Comparison of ENCODE assay signal across 9 mouse cellular contexts in genomic region chr4:135803299-135803698, GRCm38 (mm10). TPM values are rescaled to one million over a fixed set of nuclear protein-coding genes. Genes with fewer than 3 reads are reported as not detected.
DNase-seq lines count a peak whose midpoint lies in the region; ATAC-seq lines count a peak whose summit lies in the region.
"Had no signal": no experiment of that assay in that cellular context is flagged by ENCODE, and none has a peak within 500 bp of the region (broad histone marks: within the 10 kb centered on the region; RNA-seq: fewer than 3 reads in every experiment).

No protein-coding gene starts in this region.

- no peaks in the 10 kb centered on the region for H3K27me3 ChIP-seq in neural tube, embryonic 15.5 days (replicated peaks)
- H3K27me3 ChIP-seq in limb, embryonic 11.5 days (ENCODE audit: control insufficient read depth, insufficient read depth, low read length) = no peaks in the 10 kb centered on the region
- H3K27me3 ChIP-seq: embryonic facial prominence, embryonic 15.5 days had no signal

- DNase-seq in gastrocnemius, postnatal 10 days = peak; percentile 28
- no peak for DNase-seq in gastrocnemius, adult 8-10 months (ENCODE audit: low spot score in 2 of 2)
- DNase-seq in neural tube, embryonic 10.5 days (ENCODE audit: extremely low spot score, low spot score) = peak; percentile 25
- peak; percentile 45 for DNase-seq in limb, embryonic 11.5 days (ENCODE audit: low spot score)
- DNase-seq in thymus, postnatal 25 days = peak; percentile 31
- DNase-seq in left cerebral cortex, adult 8-10 months (ENCODE audit: low spot score in 2 of 2) = no peak
- DNase-seq in urinary bladder, postnatal 4 days (ENCODE audit: low spot score in 2 of 2) = no peak

- H3K9me3 ChIP-seq in neural tube, embryonic 15.5 days (replicated peaks) = no peaks in the 10 kb centered on the region
- H3K9me3 ChIP-seq in limb, embryonic 11.5 days (ENCODE audit: control insufficient read depth, low read length) = no peaks in the 10 kb centered on the region
- H3K9me3 ChIP-seq: embryonic facial prominence, embryonic 15.5 days had no signal

- no peaks in the 10 kb centered on the region for H3K36me3 ChIP-seq in neural tube, embryonic 15.5 days
- no peaks in the 10 kb centered on the region for H3K36me3 ChIP-seq in limb, embryonic 11.5 days (ENCODE audit: control insufficient read depth, insufficient read depth, low read length)
- H3K36me3 ChIP-seq: embryonic facial prominence, embryonic 15.5 days had no signal

- H3K9ac ChIP-seq in neural tube, embryonic 15.5 days (replicated peaks) = no peak overlapping the region
- no peak overlapping the region for H3K9ac ChIP-seq in limb, embryonic 11.5 days (ENCODE audit: low read length)
- H3K9ac ChIP-seq: embryonic facial prominence, embryonic 15.5 days had no signal

- whole genome bisulfite sequencing in neural tube, embryonic 15.5 days = 54% methylated on average over 4 of the region's 4 CpGs
- 52% methylated on average over 4 of the region's 4 CpGs for WGBS in limb, embryonic 11.5 days

- H3K27ac ChIP-seq in neural tube, embryonic 15.5 days (replicated peaks) = no peak overlapping the region
- H3K27ac ChIP-seq in limb, embryonic 11.5 days (replicated peaks; ENCODE audit: low read depth, low read length) = no peak overlapping the region
- H3K27ac ChIP-seq: embryonic facial prominence, embryonic 15.5 days had no signal

- peaks cover 1% of the 10 kb centered on the region; the same call in 1 of the 2 replicates for H3K4me1 ChIP-seq in neural tube, embryonic 15.5 days
- no peaks in the 10 kb centered on the region for H3K4me1 ChIP-seq in limb, embryonic 11.5 days (ENCODE audit: control insufficient read depth, insufficient read depth, low read length)

- H3K4me2 ChIP-seq in neural tube, embryonic 15.5 days = no peak overlapping the region
- no peak overlapping the region for H3K4me2 ChIP-seq in limb, embryonic 11.5 days (ENCODE audit: low read depth, severe bottlenecking)
- H3K4me2 ChIP-seq: embryonic facial prominence, embryonic 15.5 days had no signal

- H3K4me3 ChIP-seq in neural tube, embryonic 15.5 days (replicated peaks) = no peak overlapping the region
- H3K4me3 ChIP-seq in limb, embryonic 11.5 days (ENCODE audit: low read depth, low read length) = no peak overlapping the region
- H3K4me3 ChIP-seq: embryonic facial prominence, embryonic 15.5 days had no signal

- no peak for ATAC-seq in neural tube, embryonic 15.5 days (ENCODE audit: low FRiP score)
- ATAC-seq in limb, embryonic 11.5 days (ENCODE audit: insufficient number of reproducible peaks, low FRiP score, low TSS enrichment, low read depth) = no peak

RNA-seq across cellular contexts. Expression of gene Myom3, which starts 43.8 kb away (rescaled TPM):
- 10 to 100 TPM; 47.8 to 59.7 TPM for total RNA-seq in gastrocnemius, postnatal 10 days (2021)
- total RNA-seq in gastrocnemius, adult 8-10 months (2022) = 10 to 100 TPM; 40.8 to 54.5 (median 43.3) TPM
- 1.0 and 1.1 TPM in 2 replicates for polyA plus RNA-seq in neural tube, embryonic 15.5 days (2015; fragmentation: Nextera tagmentation; extraction: Ambion mirVana)
- polyA plus RNA-seq in limb, embryonic 11.5 days (2014; fragmentation: Nextera tagmentation; extraction: Ambion mirVana) = 0.05 and 0.10 TPM in 2 replicates
- total RNA-seq in left cerebral cortex, adult 8-10 months (2022) = 1 to 10 TPM in 3 of 4 experiments, under 1 TPM in 1; 0.98 to 1.7 (median 1.1) TPM

RNA-seq across cellular contexts. Expression of gene Srsf10, which starts 52.2 kb away (rescaled TPM):
- 10 to 100 TPM; 47.2 to 59.0 TPM for total RNA-seq in gastrocnemius, postnatal 10 days (2021)
- 10 to 100 TPM; 14.3 to 27.1 (median 22.0) TPM for total RNA-seq in gastrocnemius, adult 8-10 months (2022)
- polyA plus RNA-seq in neural tube, embryonic 15.5 days (2015; fragmentation: Nextera tagmentation; extraction: Ambion mirVana) = 157 and 178 TPM in 2 replicates
- polyA plus RNA-seq in limb, embryonic 11.5 days (2014; fragmentation: Nextera tagmentation; extraction: Ambion mirVana) = 435 and 442 TPM in 2 replicates
- 10 to 100 TPM; 60.1 to 69.5 (median 63.3) TPM for total RNA-seq in left cerebral cortex, adult 8-10 months (2022)

Comparison
In these comparisons a context has a peak if more than half of its experiments do, and no peak if none do; other contexts are left out.
1. DNase-seq: peak in gastrocnemius, postnatal 10 days (single experiment), neural tube, embryonic 10.5 days (single experiment), limb, embryonic 11.5 days (single experiment) and thymus, postnatal 25 days (single experiment); none in gastrocnemius, adult 8-10 months (0 of 2), left cerebral cortex, adult 8-10 months (0 of 2) and urinary bladder, postnatal 4 days (0 of 2).
2. RNA of gene Myom3, which starts 43.8 kb away (total RNA-seq): 47.8 to 59.7 TPM in gastrocnemius, postnatal 10 days and 40.8 to 54.5 TPM in gastrocnemius, adult 8-10 months; 0.98 to 1.7 TPM in left cerebral cortex, adult 8-10 months; every median in the first group is over 10 times any median in the second.